Mouse (Mus musculus) ES-Bruce4 (cell line): ENCODE results near the gene Slc23a2.

Source experiments
- CTCF ChIP-seq: IDR thresholded peaks from one replicate; pipeline ENCODE4 v1.8.1; 2011; ENCODE audit warnings: low read depth, low read length
- EP300 ChIP-seq: IDR thresholded peaks from 2 replicates; pipeline ENCODE4 v1.6.1; 2011; ENCODE audit warnings: low read depth, low read length; ENCODE audit not compliant: insufficient read depth

GRCm38 (mm10) chr2:132112319-132112718 is 32.6 kb downstream of the Slc23a2 start:
- TF ChIP-seq CTCF (no peak), EP300 (no peak)
